Mouse (Mus musculus) ovary, postnatal 14 days (tissue): ENCODE data around the gene Ggnbp2.
"Not testable (repeated sequence)": the region's sequence is repeated elsewhere in the genome, so short reads cannot be mapped to it uniquely, and the experiment has no call there.

Source experiments
- DNase-seq: peaks from one replicate; pipeline ENCODE4 v3.0.0; 2022; ENCODE audit warnings: low spot score

Gene Ggnbp2

DNA sequence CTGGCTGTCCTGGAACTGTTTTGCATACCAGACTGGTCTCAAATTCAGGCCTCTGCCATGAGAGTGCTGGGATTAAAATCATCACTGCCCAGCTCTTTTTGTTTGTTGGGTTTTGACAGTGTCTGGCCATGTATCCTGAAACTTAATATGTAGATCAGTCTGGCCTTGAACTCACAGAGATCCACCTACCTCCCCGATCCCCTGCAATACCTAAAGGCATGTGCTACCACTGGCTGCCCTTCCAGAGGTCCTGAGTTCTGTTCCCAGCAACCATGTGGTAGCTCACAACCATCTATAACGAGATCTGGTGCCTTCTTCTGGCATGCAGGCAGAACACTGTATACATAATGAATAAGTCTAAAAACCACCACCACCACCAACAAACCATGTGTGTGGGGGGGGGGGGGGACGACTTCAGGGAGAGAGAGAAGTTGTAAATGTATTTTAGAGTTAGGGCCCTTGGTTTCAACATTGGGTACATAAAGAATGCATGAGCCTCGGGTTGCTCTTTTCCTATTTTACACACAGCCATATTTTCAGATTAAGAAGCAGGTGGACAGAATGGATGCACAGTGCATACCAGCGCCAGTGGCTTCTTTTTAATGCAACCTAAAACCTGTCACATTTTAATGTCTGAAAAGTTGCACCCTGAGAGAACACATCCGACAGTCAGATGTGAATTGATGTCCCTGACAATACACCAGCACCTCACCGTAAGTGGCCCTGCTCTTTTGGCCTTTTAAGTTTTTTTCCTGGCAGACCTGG, 8.6 kb upstream of the Ggnbp2 start:
- DNase-seq: no peak

DNA sequence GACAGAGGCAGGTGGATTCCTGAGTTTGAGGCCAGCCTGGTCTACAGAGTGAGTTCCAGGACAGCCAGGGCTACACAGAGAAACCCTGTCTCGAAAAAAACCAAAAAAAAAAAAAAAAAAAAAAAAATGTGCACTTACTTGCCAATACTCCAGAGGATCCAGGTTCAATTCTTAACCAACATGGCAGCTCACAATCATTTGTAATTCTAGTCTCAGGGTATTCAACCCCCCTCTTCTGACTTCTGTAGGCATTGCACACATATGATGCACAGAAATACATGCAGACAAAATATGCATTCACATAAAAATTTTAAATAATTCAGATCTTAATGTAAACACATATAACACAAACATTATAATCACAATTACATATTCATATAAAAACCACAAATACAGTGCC, 5.4 kb upstream of the Ggnbp2 start:
- DNase-seq: not testable (repeated sequence)

DNA sequence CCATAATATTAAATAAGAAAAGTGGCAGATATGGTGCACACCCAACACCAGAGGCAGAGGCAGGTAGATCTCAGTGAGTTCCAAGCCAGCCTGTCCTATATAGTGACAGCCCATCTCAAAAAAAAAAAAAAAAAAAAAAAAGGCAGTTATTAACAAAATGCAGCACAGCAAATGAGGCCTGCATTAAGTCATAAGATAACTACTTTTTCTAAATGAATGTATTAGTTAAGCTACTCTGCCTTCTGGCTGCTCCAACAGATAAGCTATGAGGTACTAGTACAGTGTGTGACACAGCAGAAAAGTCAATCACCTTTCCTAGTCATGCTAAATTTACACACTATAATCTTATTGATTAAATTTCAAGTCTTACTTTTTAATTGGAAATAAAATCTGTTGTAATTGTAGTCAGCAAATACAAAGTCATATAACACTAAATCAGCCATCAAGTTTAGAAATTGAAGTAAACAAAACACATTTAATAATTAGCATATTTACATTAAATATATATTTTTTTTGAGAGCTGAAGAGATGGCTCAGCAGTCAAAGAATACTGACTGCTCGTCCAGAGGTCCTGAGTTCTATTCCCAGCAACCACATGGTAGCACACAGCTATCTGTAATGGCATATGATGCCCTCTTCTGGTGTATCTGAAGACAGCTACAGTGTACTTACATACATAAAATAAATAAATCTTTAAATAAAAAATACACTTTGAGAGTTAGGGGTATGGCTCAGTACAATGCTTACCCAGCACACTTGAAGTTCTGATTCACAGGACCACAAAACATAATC, 2.6 kb upstream of the Ggnbp2 start:
- no peak for DNase-seq

DNA sequence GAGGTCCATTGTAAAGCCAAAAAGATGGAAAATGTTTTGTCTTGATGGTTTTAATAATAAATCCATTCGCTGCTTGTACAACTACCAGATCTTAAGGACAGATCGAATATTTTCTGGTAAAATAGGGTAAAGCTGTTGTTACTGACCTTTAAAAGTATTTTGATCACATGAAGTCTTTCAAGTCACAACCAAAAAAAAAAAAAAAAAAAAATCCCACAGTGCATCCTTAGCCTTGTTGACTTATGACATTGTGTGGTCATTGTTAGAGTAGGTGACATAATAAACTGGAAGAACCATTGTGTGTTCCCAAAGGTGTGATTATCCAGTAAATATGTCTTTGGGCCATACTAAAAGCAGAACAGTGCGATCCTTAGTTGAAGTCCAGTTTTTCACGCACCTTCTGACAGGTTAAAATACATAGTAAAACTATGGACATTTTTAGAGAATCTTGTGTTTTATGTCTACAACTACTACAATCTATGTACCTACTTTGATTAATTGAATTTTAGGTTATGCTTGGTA, 992 bp upstream of the Ggnbp2 start:
- DNase-seq: no peak

DNA sequence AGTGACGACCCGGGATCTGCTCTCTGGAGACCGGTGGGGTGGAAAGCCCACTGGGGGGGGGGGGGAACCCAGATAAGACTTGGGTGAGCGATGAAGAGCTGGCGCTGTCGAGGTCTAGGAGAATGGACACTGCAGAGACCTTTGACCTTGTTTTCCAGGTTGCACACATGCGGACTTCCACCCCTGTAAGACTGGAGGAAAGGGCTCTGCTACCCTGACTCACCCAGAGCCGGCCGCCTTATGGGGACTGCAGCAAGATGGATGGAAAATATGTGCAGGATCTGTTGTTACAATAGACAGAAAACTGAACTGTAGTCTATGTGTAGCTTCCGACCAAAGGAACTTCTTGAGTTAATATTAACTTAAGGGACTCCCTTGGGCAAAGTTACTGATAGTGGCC, 429 bp upstream of the Ggnbp2 start:
- no peak for DNase-seq

DNA sequence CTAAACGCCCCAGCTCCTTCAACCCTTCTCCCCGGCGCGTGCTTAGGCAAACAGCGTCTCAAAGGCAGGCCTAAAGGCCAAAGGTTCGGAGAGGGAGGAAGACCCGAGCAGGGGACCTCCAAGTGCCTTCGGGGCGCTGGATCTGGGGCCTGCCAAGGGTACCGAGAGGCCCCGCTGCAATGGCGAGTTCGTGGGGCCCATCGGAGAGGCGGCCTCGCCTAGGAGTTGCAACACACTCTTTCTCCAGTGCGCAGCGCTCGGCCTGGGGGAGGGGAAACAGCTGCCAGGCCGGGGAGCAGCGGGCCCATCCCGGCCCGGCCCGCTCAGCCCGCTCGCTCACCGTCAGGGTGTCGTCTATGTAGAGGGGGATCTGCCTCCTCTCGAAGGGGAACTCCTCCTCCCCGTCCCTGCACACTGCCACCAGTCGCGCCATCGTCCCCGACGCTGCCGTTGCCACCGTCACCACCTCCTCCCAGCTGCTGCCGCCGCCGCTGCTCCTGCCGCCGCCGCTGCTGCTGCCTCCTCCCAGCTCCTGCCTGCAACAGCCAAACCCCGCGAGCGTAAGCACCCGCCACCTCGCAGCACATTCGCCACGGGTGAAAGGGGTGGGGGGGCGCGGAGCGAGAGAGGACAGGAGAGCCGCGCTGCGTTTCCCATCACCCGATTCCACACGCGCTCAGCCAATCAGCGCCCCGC, 932 bp downstream of the Ggnbp2 start:
- DNase-seq: peak; percentile 93

DNA sequence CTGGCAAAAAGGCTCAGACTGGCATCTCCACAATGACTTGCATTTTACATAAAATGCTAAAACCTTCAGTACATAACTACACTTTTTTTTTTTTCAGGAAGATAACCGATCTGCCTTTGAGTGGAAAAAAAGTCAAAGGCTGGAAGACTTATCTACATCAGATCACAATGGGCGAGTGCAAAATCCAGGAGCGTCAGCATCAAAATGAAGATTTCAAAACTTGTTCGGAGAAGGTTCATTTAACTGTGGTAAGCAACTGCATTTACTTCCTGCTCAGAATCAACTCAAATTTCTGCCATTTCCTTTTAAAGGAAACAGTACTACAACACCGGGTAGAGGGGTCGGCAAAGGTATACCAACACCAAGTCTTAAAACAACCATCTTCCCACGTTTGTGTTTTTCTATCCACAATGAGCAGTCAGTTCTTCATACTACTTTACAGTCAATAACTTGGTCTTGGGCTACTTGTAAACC, 1.8 kb downstream of the Ggnbp2 start:
- DNase-seq: no peak

DNA sequence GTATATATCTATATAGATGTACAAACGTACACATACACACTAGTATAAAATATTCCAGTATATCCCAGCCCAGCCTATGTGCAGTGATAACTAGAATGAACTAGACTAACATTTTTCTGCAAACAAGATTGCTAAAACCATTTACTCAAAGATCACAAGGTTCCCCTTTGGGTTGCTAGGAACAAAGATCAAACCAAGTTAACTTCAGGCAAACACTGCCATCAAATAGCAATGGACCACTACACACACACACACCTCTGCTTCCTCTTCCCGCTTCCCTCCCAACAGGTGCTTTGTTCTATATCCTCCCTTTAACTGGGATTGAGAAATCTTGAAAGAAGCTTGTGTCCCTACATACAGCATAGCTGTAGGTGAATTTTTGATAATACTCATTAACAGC, 3.0 kb downstream of the Ggnbp2 start:
- DNase-seq: no peak

DNA sequence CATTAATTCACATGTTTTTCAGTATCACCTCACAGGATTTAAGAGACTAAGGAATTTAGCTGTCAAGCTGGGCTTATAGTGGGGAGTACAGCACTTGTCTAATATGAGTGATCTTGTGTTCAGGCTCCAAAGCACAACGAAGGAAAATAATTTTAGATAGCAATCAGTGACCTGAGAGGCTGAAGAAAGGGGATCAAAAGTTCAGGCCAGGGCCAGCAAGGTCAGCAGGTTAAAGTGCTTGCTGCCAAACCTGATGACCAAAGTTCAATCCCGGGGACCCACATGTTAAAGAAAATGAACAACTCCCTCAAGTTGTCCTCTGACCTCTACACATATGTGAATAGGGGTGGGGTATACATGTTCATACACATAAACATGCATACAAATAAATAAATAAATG, 5.3 kb downstream of the Ggnbp2 start:
- no peak for DNase-seq

DNA sequence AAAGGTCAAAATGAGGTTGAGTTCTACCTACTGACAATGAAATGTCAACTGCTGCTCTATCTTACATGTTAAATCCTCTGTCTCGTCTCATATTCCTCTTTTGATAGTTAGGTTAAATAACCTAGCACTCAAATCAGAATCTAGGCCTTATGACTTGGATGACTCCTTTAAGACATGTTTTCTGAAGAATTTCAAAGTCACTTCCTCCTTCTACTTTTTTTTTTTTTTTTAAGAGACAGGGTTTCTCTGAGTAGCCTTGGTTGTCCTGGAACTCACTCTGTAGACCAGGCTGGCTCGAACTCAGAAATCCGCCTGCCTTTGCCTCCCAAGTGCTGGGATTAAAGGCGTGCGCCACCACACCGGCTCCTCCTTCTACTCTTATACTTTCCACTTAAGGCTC, 15.3 kb downstream of the Ggnbp2 start:
- no peak for DNase-seq

DNA sequence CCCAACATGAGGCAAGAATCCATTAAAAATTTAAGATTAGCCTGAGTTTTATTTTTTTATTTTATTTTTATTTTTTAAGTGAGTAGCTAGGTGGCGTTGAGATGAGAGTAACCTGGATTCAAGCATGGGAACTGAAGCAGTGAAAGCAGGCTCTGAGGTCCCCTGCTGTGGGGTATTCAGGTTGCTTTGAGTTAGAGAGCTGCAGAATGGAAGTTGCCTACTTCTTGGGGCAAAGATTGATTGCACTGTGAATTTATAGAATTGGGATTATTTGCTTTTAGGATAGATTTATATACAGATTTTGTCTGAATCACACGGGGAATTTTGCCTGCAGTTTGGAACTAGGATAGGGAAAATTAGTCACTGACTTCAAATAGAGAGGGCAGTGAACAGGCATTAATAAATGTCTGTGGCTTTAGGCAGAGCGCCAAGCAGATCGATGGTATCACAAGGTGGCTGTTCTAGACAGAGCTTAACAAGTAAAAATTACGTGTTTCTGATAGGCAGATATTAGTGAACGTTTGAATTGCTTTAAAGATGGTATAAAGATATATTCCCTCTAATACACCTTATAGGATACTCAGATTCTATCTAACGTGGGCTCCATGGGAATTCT, 23.0 kb downstream of the Ggnbp2 start:
- no peak for DNase-seq

DNA sequence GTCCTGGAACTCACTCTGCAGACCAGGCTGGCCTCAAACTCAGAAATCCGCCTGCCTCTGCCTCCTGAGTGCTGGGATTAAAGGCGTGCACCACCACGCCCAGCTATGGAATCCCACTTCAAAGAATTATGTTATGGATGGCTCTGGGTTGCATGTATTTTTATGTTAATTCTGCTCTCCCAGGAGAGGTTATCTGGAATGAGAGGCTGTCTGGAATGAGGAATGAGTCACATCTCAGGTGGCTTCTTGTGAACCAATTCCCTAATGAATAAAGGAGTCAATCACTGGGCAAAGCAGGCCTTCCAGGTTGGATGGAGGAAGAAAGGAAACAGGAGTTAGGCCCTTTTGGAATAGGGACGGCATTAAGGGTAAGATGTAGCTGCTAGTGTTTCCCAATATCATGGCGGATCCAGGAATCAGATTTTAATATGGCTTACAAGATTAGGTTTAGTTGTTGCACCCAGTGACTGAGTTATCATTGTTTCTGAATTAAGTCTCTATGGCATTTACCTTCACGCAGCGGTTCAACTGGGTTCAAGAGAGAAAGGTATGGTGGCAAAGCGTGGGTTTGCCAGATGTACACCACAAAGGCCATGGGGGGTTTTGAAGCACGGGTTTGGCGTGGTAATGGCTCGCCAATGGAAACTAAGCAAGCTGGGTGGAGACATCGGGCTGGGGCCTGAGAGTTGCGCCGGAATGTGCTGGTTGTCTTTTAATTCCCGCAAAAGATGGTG, 23.7 kb downstream of the Ggnbp2 start:
- DNase-seq: no peak

DNA sequence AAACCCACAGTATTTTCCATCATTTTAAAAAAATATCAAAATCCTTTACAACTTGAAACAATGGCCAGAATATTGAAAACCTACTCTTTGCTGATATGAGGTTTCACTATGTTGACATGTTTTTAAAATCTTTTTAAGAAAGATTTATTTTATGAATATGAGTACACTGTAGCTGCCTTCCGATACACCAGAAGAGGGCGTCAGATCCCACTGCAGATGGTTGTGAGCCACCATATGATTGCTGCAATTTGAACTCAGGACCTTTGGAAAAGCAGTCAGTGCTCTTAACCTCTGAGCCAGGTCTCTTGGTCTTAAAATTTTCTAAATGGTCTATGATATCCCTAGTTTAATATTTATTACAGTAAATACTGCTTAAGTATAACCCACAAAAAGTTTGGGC, 31.3 kb downstream of the Ggnbp2 start:
- no peak for DNase-seq

DNA sequence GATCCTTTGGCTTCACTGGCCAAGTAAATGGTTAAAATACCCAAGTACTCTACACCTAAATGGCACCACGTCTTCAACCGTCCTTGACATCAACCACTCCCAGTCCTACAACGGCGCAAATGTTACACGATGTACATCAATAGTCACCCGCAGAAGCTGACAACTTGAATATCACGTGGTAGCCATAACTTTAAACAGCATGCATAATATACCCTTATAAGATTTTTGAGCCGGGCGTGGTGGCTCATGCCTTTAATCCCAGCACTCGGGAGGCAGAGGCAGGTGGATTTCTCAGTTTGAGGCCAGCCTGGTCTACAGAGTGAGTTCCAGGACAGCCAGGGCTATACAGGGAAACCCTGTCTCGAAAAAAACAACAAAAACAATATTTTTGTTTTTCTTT, 41.1 kb downstream of the Ggnbp2 start:
- not testable (repeated sequence) for DNase-seq

DNA sequence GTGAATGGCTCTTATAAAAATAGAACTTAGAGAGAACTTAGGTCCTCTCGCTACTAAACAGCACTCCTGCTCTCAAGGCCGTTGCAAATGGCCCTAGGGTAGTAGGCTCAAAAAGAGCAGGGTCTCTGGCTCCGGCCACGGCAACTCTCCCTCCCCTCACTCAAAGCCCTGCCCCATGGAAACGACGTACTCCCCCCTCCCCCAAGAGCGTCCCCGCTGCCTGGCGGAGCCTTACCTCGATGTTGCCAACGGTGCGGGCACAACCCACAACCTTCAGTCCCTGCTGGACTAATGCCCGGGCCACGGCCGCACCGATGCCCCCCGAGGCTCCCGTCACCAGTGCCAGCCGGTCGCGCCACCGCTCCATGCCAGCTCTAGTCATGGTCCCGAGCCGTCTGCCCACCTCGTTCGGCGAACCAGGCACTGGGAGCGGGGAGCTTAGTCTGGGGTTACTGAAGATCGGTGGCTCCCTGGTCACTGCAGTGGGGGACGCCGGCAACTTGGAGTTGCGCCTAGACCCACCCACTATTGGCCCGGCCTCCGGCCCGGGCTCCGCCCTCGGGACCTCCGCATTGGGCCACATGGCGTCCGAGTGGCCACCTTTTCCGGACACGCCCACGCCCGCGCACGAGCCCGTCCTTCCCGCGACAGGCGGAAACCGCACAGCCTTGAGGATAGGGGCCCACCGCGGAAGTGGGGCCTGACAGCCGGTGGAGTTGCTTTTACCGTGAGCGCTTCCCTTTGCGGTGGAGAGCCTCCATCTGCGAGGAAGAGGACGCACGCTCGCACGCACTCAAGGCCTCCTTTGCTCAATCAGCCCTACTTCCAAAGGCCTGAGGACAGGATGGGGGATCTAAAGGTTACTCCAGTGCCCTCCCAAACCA, 41.9 kb downstream of the Ggnbp2 start, which contains the start of gene Dhrs11:
TSS of gene Dhrs11 (minus strand) at position 479 of the 884 bp plus-strand sequence.
- DNase-seq: peak; percentile 95

DNA sequence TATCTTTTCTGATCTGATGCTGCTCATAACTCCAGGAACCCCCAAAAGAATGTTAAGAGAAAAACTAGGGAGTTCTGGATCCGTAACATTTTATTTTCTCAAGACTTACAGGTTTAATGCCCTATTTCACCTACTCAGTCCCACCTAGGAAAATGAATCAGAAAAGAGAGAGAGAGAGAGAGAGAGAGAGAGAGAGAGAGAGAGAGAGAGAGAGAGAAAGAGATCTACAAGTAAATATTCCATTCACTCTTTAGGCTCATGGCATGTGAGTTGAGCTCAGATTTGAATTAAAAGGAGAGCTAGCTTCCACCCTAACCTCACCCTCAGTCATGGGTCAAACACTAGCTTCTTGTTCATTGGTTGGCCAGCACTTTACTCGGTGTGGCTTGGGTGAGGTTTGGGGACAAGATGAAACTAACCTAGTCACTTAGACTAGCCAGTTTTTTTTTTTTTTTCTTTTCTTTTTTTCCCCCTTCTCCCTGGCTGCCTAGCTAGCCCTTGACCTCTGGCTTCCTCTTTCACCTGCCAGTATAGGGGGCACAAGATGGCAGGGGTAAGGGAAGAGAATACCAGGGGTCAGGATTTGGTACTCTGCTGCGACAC, 42.6 kb downstream of the Ggnbp2 start:
- no peak for DNase-seq

DNA sequence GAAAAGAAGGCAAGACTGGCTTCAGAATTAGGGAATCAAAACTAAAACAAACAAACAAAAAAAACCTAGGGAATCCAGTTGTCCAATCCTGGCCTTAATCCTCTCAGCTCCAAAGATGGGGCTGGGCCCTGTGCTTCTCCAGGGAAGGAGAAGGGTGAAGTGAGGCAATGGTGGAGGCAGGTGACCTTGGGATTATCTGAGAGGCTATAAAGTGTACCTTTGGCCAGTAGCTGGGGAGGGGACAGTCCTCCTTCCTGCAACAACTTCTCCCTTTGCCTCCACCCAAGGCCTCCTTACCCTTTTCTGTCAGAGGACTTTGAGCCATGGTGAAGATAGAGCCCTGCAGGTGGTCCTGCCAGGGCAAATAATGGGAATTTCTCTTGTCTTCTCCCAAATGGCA, 43.1 kb downstream of the Ggnbp2 start:
- no peak for DNase-seq

DNA sequence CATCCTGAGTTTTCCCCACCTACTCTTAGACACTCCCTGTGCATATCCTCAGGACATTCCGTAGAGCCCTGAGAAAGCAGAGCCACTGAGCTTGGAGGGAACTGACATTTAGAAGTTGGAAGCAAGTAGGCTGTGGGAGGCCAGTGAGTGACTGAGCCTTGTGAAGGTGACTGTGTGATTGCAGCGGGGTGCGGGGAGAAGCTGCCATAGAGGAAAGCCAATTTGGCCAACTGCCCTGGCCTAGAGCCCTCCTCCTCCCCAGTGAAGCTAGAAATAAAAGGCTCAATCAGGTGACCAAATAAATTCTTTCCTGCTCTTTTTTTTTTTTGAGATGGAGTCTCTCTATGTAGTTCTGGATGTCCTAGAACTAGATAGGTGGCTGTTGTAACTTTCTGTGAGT, 44.4 kb downstream of the Ggnbp2 start:
- peak; percentile 39 for DNase-seq

DNA sequence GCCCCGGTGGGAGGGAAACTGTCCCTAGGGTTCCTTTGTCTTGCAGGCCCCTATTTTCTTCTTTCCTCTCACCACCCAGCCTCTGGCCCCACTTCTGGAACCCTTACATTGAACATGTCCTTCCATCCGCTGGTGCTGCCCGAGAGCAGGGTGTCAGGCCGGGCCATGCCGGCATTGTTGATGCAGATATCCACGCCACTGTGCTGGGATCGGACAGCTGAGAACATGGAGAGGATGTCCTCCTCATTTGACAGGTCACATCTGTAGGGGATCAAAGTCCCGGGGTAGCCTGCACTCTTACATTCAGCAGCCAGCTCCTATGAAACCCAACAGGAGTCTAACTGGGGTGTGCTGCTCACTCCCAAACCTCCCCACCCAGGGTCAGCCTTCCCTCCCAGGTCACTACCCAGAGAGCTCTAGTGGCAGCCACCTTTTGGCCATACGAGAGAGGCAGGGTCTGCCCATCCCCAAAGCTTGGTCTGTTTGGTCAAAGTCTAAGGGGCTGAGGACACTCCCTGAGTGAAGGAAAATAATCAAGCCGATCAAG, 45.3 kb downstream of the Ggnbp2 start:
- no peak for DNase-seq

DNA sequence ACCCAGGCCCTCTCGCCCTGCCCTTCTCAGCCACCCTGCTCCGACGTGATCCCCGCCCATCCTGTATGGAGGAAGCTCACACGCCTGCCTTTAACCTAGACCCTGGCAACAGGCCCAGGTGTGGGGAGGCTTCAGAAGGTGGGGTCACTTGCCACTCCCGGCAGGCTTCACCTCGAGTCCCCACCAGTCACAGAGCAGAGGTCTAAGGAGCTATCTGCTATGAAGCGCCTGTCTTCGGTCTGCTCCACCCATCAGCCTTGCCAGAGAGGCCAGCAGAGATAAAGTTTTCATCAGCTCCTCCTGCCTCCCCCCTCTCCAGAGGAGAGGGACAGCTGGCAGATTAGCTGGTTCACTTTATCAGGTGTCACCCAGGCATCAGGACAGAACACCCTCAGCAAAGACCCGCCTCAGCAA, 47.1 kb downstream of the Ggnbp2 start:
- no peak for DNase-seq
